Mouse (Mus musculus) intestine, postnatal 0 days (tissue): ENCODE measurements at regions not wholly inside any gene's neighbourhood (a gene's known extent, or its start where the extent isn't known, plus 50 kb on each side); places are given as distances from the start of the nearest gene placed in this dataset.

ENCODE experiments used
- ATAC-seq: fragments of 200-750 bp; cut with Nextera tagmentation; 2 replicates; pipeline ENCODE4 v1.8.0; 2017; ENCODE audit warnings: mild to moderate bottlenecking, moderate TSS enrichment, moderate library complexity
- H3K27ac ChIP-seq: fragments of 300-500 bp; sonication (generic); 2 replicates; pipeline ENCODE4 v1.5.1; 2014; ENCODE audit warnings: mild to moderate bottlenecking, low read depth, low read length, moderate library complexity
- H3K27me3 ChIP-seq: fragments of 300-500 bp; sonication (generic); replicated peaks from 2 replicates; pipeline ENCODE4 v1.6.1; 2014; ENCODE audit warnings: low read length, mixed read lengths; ENCODE audit not compliant: control insufficient read depth, insufficient read depth
- H3K36me3 ChIP-seq: fragments of 300-500 bp; sonication (generic); 2 replicates; pipeline ENCODE4 v1.6.1; 2014; ENCODE audit warnings: mild to moderate bottlenecking, moderate library complexity; ENCODE audit not compliant: control insufficient read depth, insufficient read depth
- H3K4me1 ChIP-seq: fragments of 300-500 bp; sonication (generic); replicated peaks from 2 replicates; pipeline ENCODE4 v1.6.1; 2014; ENCODE audit warnings: antibody characterized with exemption, low read length, mixed read lengths; ENCODE audit not compliant: control insufficient read depth, insufficient read depth
- H3K4me2 ChIP-seq: fragments of 300-500 bp; sonication (generic); replicated peaks from 2 replicates; pipeline ENCODE4 v1.6.1; 2014; ENCODE audit warnings: low read depth, mild to moderate bottlenecking, moderate library complexity
- H3K4me3 ChIP-seq: fragments of 300-500 bp; sonication (generic); 2 replicates; pipeline ENCODE4 v1.5.1; 2014; ENCODE audit warnings: low read depth, low read length
- H3K9ac ChIP-seq: fragments of 300-500 bp; sonication (generic); 2 replicates; pipeline ENCODE4 v1.6.1; 2014; ENCODE audit warnings: mild to moderate bottlenecking, low read depth, low read length
- H3K9me3 ChIP-seq: fragments of 300-500 bp; sonication (generic); 2 replicates; pipeline ENCODE4 v1.6.1; 2016; ENCODE audit warnings: mixed run types; ENCODE audit not compliant: control insufficient read depth
- CTCF ChIP-seq: sonication (generic); IDR thresholded peaks from 2 replicates; pipeline ENCODE4 v1.5.1; 2016; ENCODE audit warnings: low read depth, mild to moderate bottlenecking, control low read depth, antibody characterized with exemption, moderate library complexity
- WGBS: fragments of 180-500 bp; shearing (Covaris S2); extraction: QIAGEN DNeasy Blood & Tissue Kit; methylation state at CpG from one replicate; pipeline ENCODE4 v1.1.7; 2014; 5-methylcytosine and 5-hydroxymethylcytosine counted together

- no peaks in the 10 kb centered on the region for H3K9me3 ChIP-seq
Measured at GRCm38 (mm10) chr3:27815201-27815695, 80.9 kb downstream of the Tmem212 start.

GRCm38 (mm10) chr3:27804271-27804670 lies 91.9 kb downstream of the Tmem212 start:
- Histone ChIP-seq H3K27ac (no peak overlapping the region), H3K27me3 (no peaks in the 10 kb centered on the region), H3K9me3 (no peaks in the 10 kb centered on the region), H3K36me3 (no peaks in the 10 kb centered on the region), H3K4me2 (no peak overlapping the region), H3K4me1 (no peaks in the 10 kb centered on the region), H3K4me3 (no peak overlapping the region), H3K9ac (no peak overlapping the region)
- TF ChIP-seq CTCF, result no peak
- WGBS, result 57% methylated on average over 5 of the region's 5 CpGs
- ATAC-seq, result no peak

More at GRCm38 (mm10) chr3:27815201-27815695, 80.9 kb downstream of the Tmem212 start:
- Histone ChIP-seq H3K9ac (no peak overlapping the region), H3K4me2 (no peak overlapping the region), H3K27ac (no peak overlapping the region), H3K27me3 (no peaks in the 10 kb centered on the region), H3K36me3 (no peaks in the 10 kb centered on the region), H3K4me3 (no peak overlapping the region), H3K4me1 (no peaks in the 10 kb centered on the region)
- no peak for TF ChIP-seq CTCF
- WGBS, result 92% methylated on average over 6 of the region's 6 CpGs
- no peak for ATAC-seq

- no peak overlapping the region for H3K4me3 ChIP-seq
- TF ChIP-seq CTCF, result no peak
- H3K4me2 ChIP-seq, result no peak overlapping the region
- H3K27me3 ChIP-seq, result no peaks in the 10 kb centered on the region
- no peaks in the 10 kb centered on the region for H3K9me3 ChIP-seq
- no peak overlapping the region for H3K27ac ChIP-seq
- H3K36me3 ChIP-seq, result no peaks in the 10 kb centered on the region
- 76% methylated on average over 3 of the region's 3 CpGs for WGBS
- H3K9ac ChIP-seq, result no peak overlapping the region
- no peak for ATAC-seq
- no peaks in the 10 kb centered on the region for H3K4me1 ChIP-seq
Measured at GRCm38 (mm10) chr3:27791633-27791951, 80.5 kb upstream of the Fndc3b start.

- no peak for ATAC-seq
- Histone ChIP-seq H3K9ac (no peak overlapping the region), H3K9me3 (no peaks in the 10 kb centered on the region), H3K27me3 (no peaks in the 10 kb centered on the region), H3K36me3 (no peaks in the 10 kb centered on the region), H3K4me1 (no peaks in the 10 kb centered on the region), H3K27ac (no peak overlapping the region), H3K4me2 (no peak overlapping the region), H3K4me3 (no peak overlapping the region)
- WGBS, result 89% methylated on average over 13 of the region's 13 CpGs
- TF ChIP-seq CTCF, result no peak
Measured at GRCm38 (mm10) chr3:27790932-27791632, 80.0 kb upstream of the Fndc3b start.

- Histone ChIP-seq H3K9me3 (no peaks in the 10 kb centered on the region), H3K27ac (no peak overlapping the region), H3K27me3 (no peaks in the 10 kb centered on the region), H3K4me1 (no peaks in the 10 kb centered on the region), H3K36me3 (no peaks in the 10 kb centered on the region), H3K4me3 (no peak overlapping the region), H3K9ac (no peak overlapping the region), H3K4me2 (no peak overlapping the region)
- no peak for ATAC-seq
- TF ChIP-seq CTCF, result no peak
- 73% methylated on average over 2 of the region's 2 CpGs for WGBS
Measured at GRCm38 (mm10) chr3:27783926-27784325, 72.8 kb upstream of the Fndc3b start.

GRCm38 (mm10) chr3:27783476-27783875 lies 72.4 kb upstream of the Fndc3b start:
- no peaks in the 10 kb centered on the region for H3K36me3 ChIP-seq
- no peaks in the 10 kb centered on the region for H3K4me1 ChIP-seq
- no peak overlapping the region for H3K4me2 ChIP-seq
- no peak overlapping the region for H3K4me3 ChIP-seq
- no peaks in the 10 kb centered on the region for H3K27me3 ChIP-seq
- no peak for TF ChIP-seq CTCF
- no peaks in the 10 kb centered on the region for H3K9me3 ChIP-seq
- H3K9ac ChIP-seq, result no peak overlapping the region
- no peak overlapping the region for H3K27ac ChIP-seq
- no peak for ATAC-seq
- WGBS, result 78% methylated on average over 4 of the region's 4 CpGs
